Comparison of ENCODE assay signal across 20 mouse cellular contexts in the genomic region with DNA sequence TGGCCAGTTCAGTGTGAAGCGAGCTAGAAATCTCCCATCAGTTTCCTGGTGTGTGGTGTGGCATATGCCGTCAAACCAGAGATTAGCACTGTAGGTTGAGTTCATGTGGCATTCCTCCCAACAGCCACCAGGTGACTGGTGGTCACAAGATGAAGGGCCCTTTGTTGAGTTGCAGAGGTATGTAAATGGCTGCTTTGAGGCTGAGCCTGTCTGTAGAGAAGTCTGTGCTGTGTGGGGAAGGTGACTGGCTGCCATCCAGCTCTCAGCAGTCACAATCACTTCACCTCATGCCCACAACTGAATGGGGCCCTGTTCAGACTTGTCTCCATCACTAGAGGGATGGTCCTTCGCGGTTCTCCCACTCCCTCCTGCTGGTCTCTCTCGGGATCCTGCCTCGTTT. TPM values are rescaled to one million over a fixed set of nuclear protein-coding genes. Genes with fewer than 3 reads are reported as not detected.
DNase-seq lines count a peak whose midpoint lies in the region; ATAC-seq and TF ChIP-seq lines count a peak whose summit lies in the region.
"Had no signal": no experiment of that assay in that cellular context is flagged by ENCODE, and none has a peak within 500 bp of the region (broad histone marks: within the 10 kb centered on the region; RNA-seq: fewer than 3 reads in every experiment).

No protein-coding gene starts in this region.

- no peaks in the 10 kb centered on the region for H3K27me3 ChIP-seq in forebrain, embryonic 13.5 days
- peaks cover 16% of the 10 kb centered on the region for H3K27me3 ChIP-seq in forebrain, embryonic 10.5 days (ENCODE audit: poor library complexity, severe bottlenecking)
- no peaks in the 10 kb centered on the region for H3K27me3 ChIP-seq in lung, embryonic 16.5 days (ENCODE audit: control insufficient read depth, insufficient read depth, low read depth, low read length)
- no peaks in the 10 kb centered on the region for H3K27me3 ChIP-seq in stomach, embryonic 16.5 days (ENCODE audit: control insufficient read depth, insufficient read depth, low read length)

- 0 out of 2 replicates have a peak overlapping the region, but pooled peaks have one; percentile 31 for H3K27ac ChIP-seq in forebrain, embryonic 13.5 days
- no peak overlapping the region for H3K27ac ChIP-seq in forebrain, embryonic 10.5 days
- H3K27ac ChIP-seq in lung, embryonic 16.5 days (ENCODE audit: low read length) = peak overlapping the region; percentile 20; the same call in 1 of the 2 replicates
- H3K27ac ChIP-seq in stomach, embryonic 16.5 days (ENCODE audit: low read length) = no peak overlapping the region
- H3K27ac ChIP-seq: gastrocnemius, adult 2 months; liver, embryonic 14.5 days had no signal

- DNase-seq in forebrain, embryonic 10.5 days (ENCODE audit: extremely low spot score, low spot score) = no peak
- no peak for DNase-seq in lung, adult 2 months
- peak; percentile 60 for DNase-seq in fibroblast of lung, adult 2 months (ENCODE audit: low read depth)
- no peak for DNase-seq in adrenal gland, adult (ENCODE audit: inconsistent age in 2 of 2, low spot score in 1 of 2)
- DNase-seq: adrenal gland, postnatal 10 days; cerebellum, adult 9-11 months; gastrocnemius, adult 2 months; heart, adult 18-20 months; heart, postnatal 10 days; kidney, adult 11 months; kidney, postnatal 36 days; layer of hippocampus, postnatal 36 days; thymus, adult 18-20 months had no signal

- ATAC-seq in forebrain, embryonic 13.5 days = no peak
- ATAC-seq in lung, embryonic 16.5 days (ENCODE audit: low read depth) = peak; percentile 57
- peak; percentile 16; the same call in 1 of the 2 replicates for ATAC-seq in stomach, embryonic 16.5 days (ENCODE audit: insufficient read depth, low FRiP score)
- no peak for ATAC-seq in megakaryocyte, adult 5-6 weeks (ENCODE audit: poor library complexity, severe bottlenecking)
- ATAC-seq: forebrain, embryonic 14.5 days had no signal

- no peak for TF ChIP-seq POLR2A in lung, adult 2 months (IDR thresholded peaks at IDR 0.05; ENCODE audit: borderline replicate concordance, extremely low read depth, low read depth, low read length)

- H3K9ac ChIP-seq in forebrain, embryonic 13.5 days = no peak overlapping the region
- no peak overlapping the region for H3K9ac ChIP-seq in lung, embryonic 16.5 days (ENCODE audit: low read length)
- H3K9ac ChIP-seq in stomach, embryonic 16.5 days (ENCODE audit: low read length) = no peak overlapping the region
- H3K9ac ChIP-seq: liver, embryonic 14.5 days had no signal

- no peak for TF ChIP-seq CTCF in lung, adult 2 months (IDR thresholded peaks at IDR 0.05; ENCODE audit: insufficient read depth, low read length)

- no peaks in the 10 kb centered on the region for H3K36me3 ChIP-seq in forebrain, embryonic 13.5 days (ENCODE audit: poor library complexity, severe bottlenecking)
- no peaks in the 10 kb centered on the region for H3K36me3 ChIP-seq in forebrain, embryonic 10.5 days (replicated peaks)
- no peaks in the 10 kb centered on the region for H3K36me3 ChIP-seq in lung, embryonic 16.5 days (ENCODE audit: control insufficient read depth, insufficient read depth, low read length)
- no peaks in the 10 kb centered on the region for H3K36me3 ChIP-seq in stomach, embryonic 16.5 days (ENCODE audit: control insufficient read depth, insufficient read depth, low read length)

- no peaks in the 10 kb centered on the region for H3K9me3 ChIP-seq in forebrain, embryonic 13.5 days (replicated peaks)
- no peaks in the 10 kb centered on the region for H3K9me3 ChIP-seq in forebrain, embryonic 10.5 days
- H3K9me3 ChIP-seq in lung, embryonic 16.5 days (ENCODE audit: control insufficient read depth, low read length) = no peaks in the 10 kb centered on the region
- no peaks in the 10 kb centered on the region for H3K9me3 ChIP-seq in stomach, embryonic 16.5 days (replicated peaks; ENCODE audit: control insufficient read depth, low read length)
- H3K9me3 ChIP-seq: megakaryocyte, embryonic 14.5 days had no signal

- peaks cover 14% of the 10 kb centered on the region for H3K4me1 ChIP-seq in forebrain, embryonic 13.5 days
- H3K4me1 ChIP-seq in forebrain, embryonic 10.5 days = peaks cover 15% of the 10 kb centered on the region
- H3K4me1 ChIP-seq in lung, embryonic 16.5 days (replicated peaks; ENCODE audit: control insufficient read depth, insufficient read depth, low read length) = peaks cover 3% of the 10 kb centered on the region; the same call in 1 of the 2 replicates
- H3K4me1 ChIP-seq in lung, adult 2 months (ENCODE audit: control insufficient read depth, insufficient read depth, low read length) = 0 out of 2 replicates have a peak, but pooled peaks cover 2% of the 10 kb centered on the region
- no peaks in the 10 kb centered on the region for H3K4me1 ChIP-seq in stomach, embryonic 16.5 days (ENCODE audit: control insufficient read depth, insufficient read depth, low read length)

- WGBS in forebrain, embryonic 13.5 days = 50% methylated on average over 6 of the region's 6 CpGs
- WGBS in forebrain, embryonic 10.5 days = 71% methylated on average over 6 of the region's 6 CpGs
- WGBS in lung, embryonic 16.5 days = 46% methylated on average over 6 of the region's 6 CpGs
- 49% methylated on average over 6 of the region's 6 CpGs for WGBS in lung, adult 2 months
- WGBS in stomach, embryonic 16.5 days = 56% methylated on average over 6 of the region's 6 CpGs

- no peak overlapping the region for H3K4me2 ChIP-seq in forebrain, embryonic 13.5 days
- no peak overlapping the region for H3K4me2 ChIP-seq in lung, embryonic 16.5 days (ENCODE audit: low read depth, low read length)
- no peak overlapping the region for H3K4me2 ChIP-seq in stomach, embryonic 16.5 days (ENCODE audit: low read depth, low read length)

- H3K4me3 ChIP-seq in forebrain, embryonic 13.5 days = no peak overlapping the region
- no peak overlapping the region for H3K4me3 ChIP-seq in forebrain, embryonic 10.5 days
- H3K4me3 ChIP-seq in lung, embryonic 16.5 days (ENCODE audit: low read length) = no peak overlapping the region
- no peak overlapping the region for H3K4me3 ChIP-seq in lung, adult 2 months (replicated peaks; ENCODE audit: extremely low read depth, low read depth, low read length)
- H3K4me3 ChIP-seq in stomach, embryonic 16.5 days (replicated peaks; ENCODE audit: low read length) = no peak overlapping the region
- H3K4me3 ChIP-seq: gastrocnemius, adult 2 months; megakaryocyte, embryonic 14.5 days had no signal

RNA-seq across cellular contexts. Expression of a gene that starts 7.2 kb away (rescaled TPM):
- 17.4 and 21.9 TPM in 2 replicates for polyA plus RNA-seq in forebrain, embryonic 13.5 days (2015; fragmentation: Nextera tagmentation; extraction: Ambion mirVana)
- 3.6 and 3.7 TPM in 2 replicates for polyA plus RNA-seq in forebrain, embryonic 10.5 days (2016; fragmentation: Nextera tagmentation; extraction: Ambion mirVana)
- 36.9 and 38.3 TPM in 2 replicates for polyA plus RNA-seq in lung, embryonic 16.5 days (2015; fragmentation: Nextera tagmentation; extraction: Ambion mirVana)
- 1.6 TPM in 2 replicates for polyA plus RNA-seq in lung, adult 2 months (2012; rRNA removed)
- polyA plus RNA-seq in stomach, embryonic 16.5 days (2015; fragmentation: Nextera tagmentation; extraction: Ambion mirVana) = 6.6 and 9.0 TPM in 2 replicates
- total RNA-seq in megakaryocyte, adult 5-6 weeks (2015) = 0.62 and 1.3 TPM in 2 replicates
- total RNA-seq in megakaryocyte, adult 5-6 weeks (2017) = 0.16 and 0.51 TPM in 2 replicates
- total RNA-seq: gastrocnemius, adult 2 months had no signal

RNA-seq across cellular contexts. Expression of a gene that starts 15.7 kb away (rescaled TPM):
- polyA plus RNA-seq in forebrain, embryonic 13.5 days (2015; fragmentation: Nextera tagmentation; extraction: Ambion mirVana) = 79.8 and 85.4 TPM in 2 replicates
- 103 and 104 TPM in 2 replicates for polyA plus RNA-seq in forebrain, embryonic 10.5 days (2016; fragmentation: Nextera tagmentation; extraction: Ambion mirVana)
- polyA plus RNA-seq in lung, embryonic 16.5 days (2015; fragmentation: Nextera tagmentation; extraction: Ambion mirVana) = 46.9 and 51.8 TPM in 2 replicates
- 36.2 and 37.7 TPM in 2 replicates for polyA plus RNA-seq in lung, adult 2 months (2012; rRNA removed)
- 35.0 and 39.5 TPM in 2 replicates for polyA plus RNA-seq in stomach, embryonic 16.5 days (2015; fragmentation: Nextera tagmentation; extraction: Ambion mirVana)
- 37.3 and 42.7 TPM in 2 replicates for total RNA-seq in megakaryocyte, adult 5-6 weeks (2015)
- 62.2 and 64.9 TPM in 2 replicates for total RNA-seq in megakaryocyte, adult 5-6 weeks (2017)

RNA-seq across cellular contexts. Expression of a gene that starts 23.7 kb away (rescaled TPM):
- 50.7 and 53.6 TPM in 2 replicates for polyA plus RNA-seq in forebrain, embryonic 13.5 days (2015; fragmentation: Nextera tagmentation; extraction: Ambion mirVana)
- 41.1 and 44.3 TPM in 2 replicates for polyA plus RNA-seq in forebrain, embryonic 10.5 days (2016; fragmentation: Nextera tagmentation; extraction: Ambion mirVana)
- 27.4 and 28.7 TPM in 2 replicates for polyA plus RNA-seq in lung, embryonic 16.5 days (2015; fragmentation: Nextera tagmentation; extraction: Ambion mirVana)
- 25.4 and 27.6 TPM in 2 replicates for polyA plus RNA-seq in lung, adult 2 months (2012; rRNA removed)
- polyA plus RNA-seq in stomach, embryonic 16.5 days (2015; fragmentation: Nextera tagmentation; extraction: Ambion mirVana) = 22.7 and 22.8 TPM in 2 replicates
- 20.2 and 30.8 TPM in 2 replicates for total RNA-seq in megakaryocyte, adult 5-6 weeks (2015)
- 21.8 and 23.2 TPM in 2 replicates for total RNA-seq in megakaryocyte, adult 5-6 weeks (2017)

RNA-seq across cellular contexts. Expression of a gene that starts 37.7 kb away (rescaled TPM):
- polyA plus RNA-seq in forebrain, embryonic 13.5 days (2015; fragmentation: Nextera tagmentation; extraction: Ambion mirVana) = 0.08 TPM in 1 of 2 replicates, not detected in the other
- 0.20 and 0.30 TPM in 2 replicates for polyA plus RNA-seq in forebrain, embryonic 10.5 days (2016; fragmentation: Nextera tagmentation; extraction: Ambion mirVana)
- 0.15 TPM in 1 of 2 replicates, not detected in the other for polyA plus RNA-seq in lung, embryonic 16.5 days (2015; fragmentation: Nextera tagmentation; extraction: Ambion mirVana)
- 0.05 TPM in 1 of 2 replicates, not detected in the other for polyA plus RNA-seq in lung, adult 2 months (2012; rRNA removed)
- 0.12 TPM in 1 of 2 replicates, not detected in the other for polyA plus RNA-seq in stomach, embryonic 16.5 days (2015; fragmentation: Nextera tagmentation; extraction: Ambion mirVana)
- total RNA-seq in megakaryocyte, adult 5-6 weeks (2015) = not detected in 2 replicates
- not detected in 2 replicates for total RNA-seq in megakaryocyte, adult 5-6 weeks (2017)
- total RNA-seq: gastrocnemius, adult 2 months; heart, adult 18-20 months had no signal

Comparison
In these comparisons a context has a peak if more than half of its experiments do, and no peak if none do; other contexts are left out.
1. H3K27ac ChIP-seq: peak in forebrain, embryonic 13.5 days (single experiment) and lung, embryonic 16.5 days (single experiment); none in forebrain, embryonic 10.5 days (single experiment) and stomach, embryonic 16.5 days (single experiment).
2. ATAC-seq: peak in lung, embryonic 16.5 days (single experiment) and stomach, embryonic 16.5 days (single experiment); none in forebrain, embryonic 13.5 days (single experiment) and megakaryocyte, adult 5-6 weeks (single experiment).